Mouse (Mus musculus) common myeloid progenitor, adult 5-6 weeks (primary cell): Measurements from ENCODE around the gene Tceanc. TPM values are rescaled to one million over a fixed set of nuclear protein-coding genes. Genes with fewer than 3 reads are reported as not detected.
"Not testable (repeated sequence)": the region's sequence is repeated elsewhere in the genome, so short reads cannot be mapped to it uniquely, and the experiment has no call there.

ENCODE experiments used
- ATAC-seq: replicated peaks from 2 replicates; pipeline ENCODE4 v1.8.0; 2016; ENCODE audit warnings: low read depth, mild to moderate bottlenecking, moderate TSS enrichment, inconsistent platforms; ENCODE audit not compliant: poor library complexity, severe bottlenecking
- total RNA-seq: library from RNA; stranded (forward); fragments of 200-1000, 187-1606 nt; gene quantifications from 2 replicates; pipeline ENCODE4 v1.2.3, GENCODE M21; 2017

Gene Tceanc
- total RNA-seq = 7.2 and 7.6 TPM in 2 replicates

- no peak for ATAC-seq
Observed at GRCm38 (mm10) chrX:166518345-166518744, at the start of gene Tceanc. Gene Tceanc, minus strand, starts transcription at chrX:166518567.

- no peak for ATAC-seq
Observed at GRCm38 (mm10) chrX:166565983-166566382, 47.6 kb upstream of the Tceanc start.

GRCm38 (mm10) chrX:166565401-166565800 is 47.0 kb upstream of the Tceanc start:
- no peak for ATAC-seq

- ATAC-seq = no peak
Observed at GRCm38 (mm10) chrX:166564900-166565299, 46.5 kb upstream of the Tceanc start.

GRCm38 (mm10) chrX:166559333-166559732 is 41.0 kb upstream of the Tceanc start:
- ATAC-seq = no peak

GRCm38 (mm10) chrX:166552355-166552754 is 34.0 kb upstream of the Tceanc start:
- ATAC-seq = no peak

GRCm38 (mm10) chrX:166546495-166546894 is 28.1 kb upstream of the Tceanc start:
- no peak for ATAC-seq

- ATAC-seq = no peak
Observed at GRCm38 (mm10) chrX:166535138-166535537, 16.8 kb upstream of the Tceanc start.

GRCm38 (mm10) chrX:166533432-166533831 is 15.1 kb upstream of the Tceanc start:
- ATAC-seq = no peak

GRCm38 (mm10) chrX:166531671-166532070 is 13.3 kb upstream of the Tceanc start:
- no peak for ATAC-seq

- ATAC-seq = no peak
Observed at GRCm38 (mm10) chrX:166528126-166528525, 9.8 kb upstream of the Tceanc start.

- no peak for ATAC-seq
Observed at GRCm38 (mm10) chrX:166525637-166526315, 7.4 kb upstream of the Tceanc start.

GRCm38 (mm10) chrX:166520782-166521181 is 2.4 kb upstream of the Tceanc start:
- no peak for ATAC-seq

- ATAC-seq = no peak
Observed at GRCm38 (mm10) chrX:166516631-166517030, 1.7 kb downstream of the Tceanc start.

- ATAC-seq = peak; percentile 55
Observed at GRCm38 (mm10) chrX:166515923-166516322, 2.4 kb downstream of the Tceanc start.

GRCm38 (mm10) chrX:166514035-166514434 is 4.3 kb downstream of the Tceanc start:
- ATAC-seq = not testable (repeated sequence)

GRCm38 (mm10) chrX:166512071-166512470 is 6.3 kb downstream of the Tceanc start:
- no peak for ATAC-seq

GRCm38 (mm10) chrX:166511107-166511506 is 7.3 kb downstream of the Tceanc start:
- ATAC-seq = no peak

GRCm38 (mm10) chrX:166509761-166510738 is 8.3 kb downstream of the Tceanc start:
- ATAC-seq = peak; percentile 94

GRCm38 (mm10) chrX:166504421-166504820 is 13.9 kb downstream of the Tceanc start:
- no peak for ATAC-seq
